Mouse (Mus musculus) MEL (cell line): ENCODE measurements around the gene Il16.

Experiments used
- CTCF ChIP-seq, 3 experiments: IDR thresholded peaks in 2 of 3; conservative IDR thresholded peaks in 1 of 3; 2 replicates each; pipeline ENCODE4 v1.5.1; 2011 to 2012; ENCODE audit warnings: low read length in 3 of 3, low read depth in 2 of 3, mild to moderate bottlenecking in 2 of 3, improper control_type of control experiment in 1 of 3, inconsistent platforms in 1 of 3, mixed read lengths in 1 of 3, moderate library complexity in 1 of 3; ENCODE audit not compliant: control insufficient read depth in 1 of 3, insufficient read depth in 1 of 3, poor library complexity in 1 of 3, severe bottlenecking in 1 of 3
- E2F4 ChIP-seq: IDR thresholded peaks from 2 replicates; pipeline ENCODE4 v1.6.1; 2011; ENCODE audit warnings: low read depth, low read length, improper control_type of control experiment, borderline replicate concordance
- EP300 ChIP-seq, 2 experiments: IDR thresholded peaks; 2 replicates each; pipeline ENCODE4 v1.6.1; 2011; ENCODE audit warnings: improper control_type of control experiment in 2 of 2, low read length in 2 of 2, low read depth in 1 of 2, mild to moderate bottlenecking in 1 of 2
- GATA1 ChIP-seq: IDR thresholded peaks from 2 replicates; pipeline ENCODE4 v1.6.1; 2011; ENCODE audit warnings: low read depth, low read length, improper control_type of control experiment
- HCFC1 ChIP-seq: IDR thresholded peaks from 2 replicates; pipeline ENCODE4 v1.6.1; 2012; ENCODE audit warnings: low read depth, mild to moderate bottlenecking, inconsistent platforms, low read length, improper control_type of control experiment, moderate library complexity
- POLR2AphosphoS2 ChIP-seq: IDR thresholded peaks from 2 replicates; pipeline ENCODE4 v1.6.1; 2011; ENCODE audit warnings: low read length, improper control_type of control experiment
- TAL1 ChIP-seq: IDR thresholded peaks from 2 replicates; pipeline ENCODE4 v1.6.1; 2012; ENCODE audit warnings: mild to moderate bottlenecking, inconsistent platforms, low read length, moderate library complexity, mixed read lengths
- TCF12 ChIP-seq: IDR thresholded peaks from 2 replicates; pipeline ENCODE4 v1.6.1; 2014; ENCODE audit warnings: low read depth, mild to moderate bottlenecking, inconsistent platforms, low read length, improper control_type of control experiment, moderate library complexity
- USF2 ChIP-seq, 2 experiments: IDR thresholded peaks; 2 replicates each; pipeline ENCODE4 v1.6.1; 2011 to 2012; ENCODE audit warnings: improper control_type of control experiment in 2 of 2, low read length in 2 of 2, borderline replicate concordance in 1 of 2, inconsistent platforms in 1 of 2, low read depth in 1 of 2, mild to moderate bottlenecking in 1 of 2; ENCODE audit not compliant: insufficient read depth in 1 of 2

GRCm38 (mm10) chr7:83653605-83654051 is 91.9 kb downstream of the Il16 start:
- no peak for TF ChIP-seq CTCF (IDR thresholded peaks at IDR 0.05 in 2 of 3, conservative IDR thresholded peaks at IDR 0.05 in 1 of 3; ENCODE audit: control insufficient read depth in 1 of 3, insufficient read depth in 1 of 3, low read depth in 2 of 3, low read length in 3 of 3, poor library complexity in 1 of 3, severe bottlenecking in 1 of 3)
- TF ChIP-seq TAL1 = no peak
- TF ChIP-seq GATA1 = no peak
- TF ChIP-seq POLR2AphosphoS2 = no peak
- no peak for TF ChIP-seq USF2 (IDR thresholded peaks at IDR 0.05; ENCODE audit: borderline replicate concordance in 1 of 2, insufficient read depth in 1 of 2, low read depth in 1 of 2, low read length in 2 of 2)
- TF ChIP-seq E2F4 = no peak
- no peak for TF ChIP-seq TCF12
- TF ChIP-seq EP300 (IDR thresholded peaks at IDR 0.05; ENCODE audit: low read depth in 1 of 2, low read length in 2 of 2) = no peak
- TF ChIP-seq HCFC1 = no peak
